Mouse (Mus musculus): ENCODE results near the gene H3f3a. TPM values are rescaled to one million over a fixed set of nuclear protein-coding genes. Genes with fewer than 3 reads are reported as not detected.

Gene H3f3a
- polyA plus RNA-seq (2012; rRNA removed), result 703 and 735 TPM in 2 replicates

GRCm38 (mm10) chr1:180813885-180814740 is at the start of gene H3f3a:
Gene H3f3a (minus strand): TSS chr1:180813943.

GRCm38 (mm10) chr1:180850316-180851270 is 36.9 kb upstream of the H3f3a start, which contains the start of gene Sde2:
Gene Sde2 (plus strand): TSS chr1:180851127.

Other genes starting within 250 kb of the H3f3a start
- 25.1 and 27.9 TPM in 2 replicates for gene Parp1, start 245.0 kb downstream of the H3f3a start, polyA plus RNA-seq (2012; rRNA removed)
- gene Lin9, start 172.8 kb downstream of the H3f3a start, polyA plus RNA-seq (2012; rRNA removed), result 4.1 and 5.1 TPM in 2 replicates
- 0.01 TPM in 1 of 2 replicates, not detected in the other for gene Mixl1, start 116.9 kb downstream of the H3f3a start, polyA plus RNA-seq (2012; rRNA removed)
- gene Acbd3, start 87.9 kb downstream of the H3f3a start, polyA plus RNA-seq (2012; rRNA removed), result 12.1 and 13.3 TPM in 2 replicates
- 11.2 TPM in 2 replicates for gene Sde2, start 37.2 kb upstream of the H3f3a start, polyA plus RNA-seq (2012; rRNA removed)
- 0.06 TPM in 1 of 2 replicates, not detected in the other for gene Lefty2, start 79.2 kb upstream of the H3f3a start, polyA plus RNA-seq (2012; rRNA removed)
- 30.6 and 30.9 TPM in 2 replicates for gene Pycr2, start 90.3 kb upstream of the H3f3a start, polyA plus RNA-seq (2012; rRNA removed)
- 4.4 and 4.9 TPM in 2 replicates for gene Lefty1, start 121.1 kb upstream of the H3f3a start, polyA plus RNA-seq (2012; rRNA removed)
- gene Tmem63a, start 128.4 kb upstream of the H3f3a start, polyA plus RNA-seq (2012; rRNA removed), result 9.4 and 11.3 TPM in 2 replicates
- 18.0 and 35.4 TPM in 2 replicates for gene Ephx1, start 207.0 kb upstream of the H3f3a start, polyA plus RNA-seq (2012; rRNA removed)
- 0.12 and 0.28 TPM in 2 replicates for gene 9130409I23Rik, start 237.3 kb upstream of the H3f3a start, polyA plus RNA-seq (2012; rRNA removed)